7 mouse cellular contexts compared by ENCODE assay signal in genomic region chr17:43802414-43802813, GRCm38 (mm10). TPM values are rescaled to one million over a fixed set of nuclear protein-coding genes. Genes with fewer than 3 reads are reported as not detected.
DNase-seq lines count a peak whose midpoint lies in the region; ATAC-seq and TF ChIP-seq lines count a peak whose summit lies in the region.

No protein-coding gene starts in this region.

- no peak for ATAC-seq in embryonic facial prominence, embryonic 14.5 days (ENCODE audit: low read depth)
- ATAC-seq in forebrain, postnatal 0 days = no peak
- no peak for ATAC-seq in midbrain, embryonic 12.5 days (ENCODE audit: low FRiP score, low read depth)

- no peak for DNase-seq in embryonic facial prominence, embryonic 14.5 days (ENCODE audit: low spot score)
- DNase-seq in forebrain, postnatal 0 days = no peak
- peak; percentile 37 for DNase-seq in kidney, adult 2 months
- DNase-seq in urinary bladder, postnatal 14 days (ENCODE audit: low spot score) = no peak
- no peak for DNase-seq in thymus, postnatal 10 days (ENCODE audit: low spot score in 2 of 2)
- DNase-seq in left cerebral cortex, adult 9 months (ENCODE audit: low spot score in 2 of 2) = no peak

- H3K4me2 ChIP-seq in embryonic facial prominence, embryonic 14.5 days (ENCODE audit: low read depth, low read length) = peak overlapping the region; percentile 96
- peak overlapping the region; percentile 90 for H3K4me2 ChIP-seq in forebrain, postnatal 0 days (ENCODE audit: low read depth)
- H3K4me2 ChIP-seq in midbrain, embryonic 12.5 days (replicated peaks) = peak overlapping the region; percentile 93

- peaks cover 19% of the 10 kb centered on the region for H3K27me3 ChIP-seq in embryonic facial prominence, embryonic 14.5 days (replicated peaks; ENCODE audit: control insufficient read depth, insufficient read depth, low read length)
- 0 out of 2 replicates have a peak, but pooled peaks cover 3% of the 10 kb centered on the region for H3K27me3 ChIP-seq in forebrain, postnatal 0 days (ENCODE audit: insufficient read depth, low read length)
- H3K27me3 ChIP-seq in kidney, adult 2 months (replicated peaks; ENCODE audit: control insufficient read depth, insufficient read depth, low read length) = no peaks in the 10 kb centered on the region; the same call in 1 of the 2 replicates
- peaks cover 17% of the 10 kb centered on the region for H3K27me3 ChIP-seq in midbrain, embryonic 12.5 days

- no peak overlapping the region for H3K9ac ChIP-seq in embryonic facial prominence, embryonic 14.5 days (ENCODE audit: low read depth, low read length)
- H3K9ac ChIP-seq in forebrain, postnatal 0 days = peak overlapping the region; percentile 78; the same call in 1 of the 2 replicates
- H3K9ac ChIP-seq in midbrain, embryonic 12.5 days (replicated peaks) = no peak overlapping the region

- peak overlapping the region; percentile 57 for H3K4me3 ChIP-seq in embryonic facial prominence, embryonic 14.5 days (ENCODE audit: low read depth, low read length)
- H3K4me3 ChIP-seq in forebrain, postnatal 0 days (ENCODE audit: low read depth, low read length) = peak overlapping the region; percentile 59
- peak overlapping the region; percentile 81 for H3K4me3 ChIP-seq in kidney, adult 2 months (ENCODE audit: insufficient read depth, low read depth, low read length)
- H3K4me3 ChIP-seq in midbrain, embryonic 12.5 days = peak overlapping the region; percentile 71

- peaks cover 6% of the 10 kb centered on the region; the same call in 1 of the 2 replicates for H3K4me1 ChIP-seq in embryonic facial prominence, embryonic 14.5 days (ENCODE audit: control insufficient read depth, insufficient read depth, low read length)
- H3K4me1 ChIP-seq in forebrain, postnatal 0 days (ENCODE audit: insufficient read depth) = no peaks in the 10 kb centered on the region
- H3K4me1 ChIP-seq in kidney, adult 2 months (ENCODE audit: control insufficient read depth, insufficient read depth, low read length) = no peaks in the 10 kb centered on the region
- no peaks in the 10 kb centered on the region for H3K4me1 ChIP-seq in midbrain, embryonic 12.5 days

- no peak for TF ChIP-seq POLR2A in kidney, adult 2 months (IDR thresholded peaks at IDR 0.05; ENCODE audit: low read depth, low read length)

- no peak overlapping the region for H3K27ac ChIP-seq in embryonic facial prominence, embryonic 14.5 days (replicated peaks; ENCODE audit: low read depth, low read length)
- H3K27ac ChIP-seq in forebrain, postnatal 0 days (ENCODE audit: low read depth, low read length) = no peak overlapping the region
- H3K27ac ChIP-seq in kidney, adult 2 months (ENCODE audit: insufficient read depth, low read depth, low read length) = no peak overlapping the region; the same call in 1 of the 2 replicates
- no peak overlapping the region for H3K27ac ChIP-seq in midbrain, embryonic 12.5 days (replicated peaks)

- 54% methylated on average over 11 of the region's 11 CpGs for WGBS in embryonic facial prominence, embryonic 14.5 days
- 66% methylated on average over 11 of the region's 11 CpGs for WGBS in forebrain, postnatal 0 days
- 32% methylated on average over 11 of the region's 11 CpGs for WGBS in kidney, adult 2 months
- 70% methylated on average over 11 of the region's 11 CpGs for WGBS in midbrain, embryonic 12.5 days

- H3K9me3 ChIP-seq in embryonic facial prominence, embryonic 14.5 days (ENCODE audit: control insufficient read depth, low read length) = no peaks in the 10 kb centered on the region
- no peaks in the 10 kb centered on the region for H3K9me3 ChIP-seq in forebrain, postnatal 0 days (ENCODE audit: low read length)
- H3K9me3 ChIP-seq in midbrain, embryonic 12.5 days = no peaks in the 10 kb centered on the region

- no peaks in the 10 kb centered on the region for H3K36me3 ChIP-seq in embryonic facial prominence, embryonic 14.5 days (ENCODE audit: control insufficient read depth, insufficient read depth, low read length)
- no peaks in the 10 kb centered on the region for H3K36me3 ChIP-seq in forebrain, postnatal 0 days (ENCODE audit: insufficient read depth)
- H3K36me3 ChIP-seq in kidney, adult 2 months (ENCODE audit: control insufficient read depth, insufficient read depth, low read length) = no peaks in the 10 kb centered on the region
- no peaks in the 10 kb centered on the region for H3K36me3 ChIP-seq in midbrain, embryonic 12.5 days

- no peak for TF ChIP-seq CTCF in forebrain, postnatal 0 days (IDR thresholded peaks at IDR 0.05; ENCODE audit: low read depth)
- no peak for TF ChIP-seq CTCF in kidney, adult 2 months (conservative IDR thresholded peaks at IDR 0.05; ENCODE audit: insufficient read depth, insufficient read length, low read depth, low read length)

RNA-seq across cellular contexts. Expression of gene Rcan2, which starts 1.3 kb away (rescaled TPM):
- polyA plus RNA-seq in embryonic facial prominence, embryonic 14.5 days (2014; fragmentation: Nextera tagmentation; extraction: Ambion mirVana) = 6.3 and 8.4 TPM in 2 replicates
- 43.4 and 69.8 TPM in 2 replicates for total RNA-seq in forebrain, postnatal 0 days (2014; rRNA removed)
- 17.8 and 50.0 TPM in 2 replicates for polyA plus RNA-seq in forebrain, postnatal 0 days (2015; fragmentation: Nextera tagmentation; extraction: Ambion mirVana)
- 15.4 and 18.3 TPM in 2 replicates for polyA plus RNA-seq in kidney, adult 2 months (2012; rRNA removed)
- 22.4 and 29.0 TPM in 2 replicates for polyA plus RNA-seq in midbrain, embryonic 12.5 days (2016; fragmentation: Nextera tagmentation; extraction: Ambion mirVana)
